Mouse (Mus musculus) C2C12 (cell line): Measurements from ENCODE around the gene Sav1. TPM values are rescaled to one million over a fixed set of nuclear protein-coding genes. Genes with fewer than 3 reads are reported as not detected.

Source experiments
- H3K27me3 ChIP-seq: one replicate; pipeline ENCODE4 v1.6.1; 2011; ENCODE audit not compliant: control insufficient read depth, insufficient read depth, insufficient read length
- H3K36me3 ChIP-seq: one replicate; pipeline ENCODE4 v1.6.1; 2011; ENCODE audit not compliant: control insufficient read depth, insufficient read depth
- H3K4me3 ChIP-seq: one replicate; pipeline ENCODE4 v1.5.1; 2011; ENCODE audit warnings: mild to moderate bottlenecking, control low read depth; ENCODE audit not compliant: poor library complexity, insufficient read depth, severe bottlenecking
- H3K79me2 ChIP-seq: one replicate; pipeline ENCODE4 v1.6.1; 2011; ENCODE audit not compliant: control insufficient read depth, insufficient read depth
- H3K79me3 ChIP-seq: one replicate; pipeline ENCODE4 v1.6.1; 2011; ENCODE audit warnings: low read depth, control low read depth
- H3ac ChIP-seq: one replicate; pipeline ENCODE3; 2011; ENCODE audit warnings: low read depth; ENCODE audit not compliant: control insufficient read depth, insufficient read length
- CEBPB ChIP-seq: IDR thresholded peaks from one replicate; pipeline ENCODE4 v1.6.1; 2011; ENCODE audit warnings: low read depth, mild to moderate bottlenecking, control low read depth, moderate library complexity
- CTCF ChIP-seq: IDR thresholded peaks from one replicate; pipeline ENCODE4 v1.5.1; 2011; ENCODE audit not compliant: control insufficient read depth, insufficient read depth, insufficient read length
- FOSL1 ChIP-seq: IDR thresholded peaks from one replicate; pipeline ENCODE4 v1.8.0; 2011; ENCODE audit warnings: mild to moderate bottlenecking, low read length; ENCODE audit not compliant: poor library complexity, insufficient read depth, severe bottlenecking
- MAX ChIP-seq: IDR thresholded peaks from one replicate; pipeline ENCODE4 v1.6.1; 2011; ENCODE audit warnings: mild to moderate bottlenecking, control low read depth
- MYOD1 ChIP-seq: IDR thresholded peaks from one replicate; pipeline ENCODE4 v1.6.1; 2011; ENCODE audit warnings: low read depth; ENCODE audit not compliant: control insufficient read depth, insufficient read length
- MYOG ChIP-seq: IDR thresholded peaks from one replicate; pipeline ENCODE4 v1.6.1; 2011; ENCODE audit not compliant: control insufficient read depth, insufficient read length; ENCODE audit errors: extremely low read depth
- USF1 ChIP-seq: IDR thresholded peaks from one replicate; pipeline ENCODE4 v1.6.1; 2011; ENCODE audit warnings: low read depth, mild to moderate bottlenecking, control low read depth, moderate library complexity
- polyA plus RNA-seq: library from polyadenylated mRNA; unstranded; fragments of >200 nt; fragmentation: generic; extraction: Trizol; gene quantifications from one replicate; pipeline ENCODE4 v1.2.1, GENCODE M21; 2012; ENCODE audit warnings: missing spikeins

The Sav1 gene
- polyA plus RNA-seq, 1 experiment: 25.3 TPM

DNA sequence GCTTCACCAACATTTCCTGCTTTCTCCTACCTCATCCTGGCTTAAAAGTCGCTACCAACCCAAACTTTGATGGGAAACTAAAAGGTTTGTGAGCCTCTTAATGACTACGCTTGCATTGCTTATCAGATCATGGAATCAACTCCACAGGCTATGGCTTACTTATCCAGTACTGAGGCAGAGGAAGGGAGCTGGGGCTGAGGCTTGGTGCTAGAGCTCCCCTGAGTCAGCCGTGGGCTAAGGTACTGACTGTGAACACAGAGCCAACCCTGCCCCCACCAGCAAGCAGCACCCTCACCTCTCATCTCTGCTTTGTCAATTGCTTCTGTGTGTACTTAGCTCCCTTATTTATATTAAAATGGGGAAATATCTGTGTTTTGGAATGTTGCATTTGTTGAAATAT is 39.3 kb downstream of the Sav1 start:
- H3ac ChIP-seq: no peak overlapping the region
- no peaks in the 10 kb centered on the region for H3K36me3 ChIP-seq
- no peaks in the 10 kb centered on the region for H3K27me3 ChIP-seq
- H3K79me2 ChIP-seq: no peaks in the 10 kb centered on the region
- H3K4me3 ChIP-seq: no peak overlapping the region
- TF ChIP-seq CTCF: no peak
- no peak for TF ChIP-seq MYOD1
- no peak for TF ChIP-seq USF1
- no peak for TF ChIP-seq MAX
- TF ChIP-seq CEBPB: no peak
- TF ChIP-seq MYOG: no peak
- no peak for TF ChIP-seq FOSL1
- H3K79me3 ChIP-seq: no peaks in the 10 kb centered on the region

DNA sequence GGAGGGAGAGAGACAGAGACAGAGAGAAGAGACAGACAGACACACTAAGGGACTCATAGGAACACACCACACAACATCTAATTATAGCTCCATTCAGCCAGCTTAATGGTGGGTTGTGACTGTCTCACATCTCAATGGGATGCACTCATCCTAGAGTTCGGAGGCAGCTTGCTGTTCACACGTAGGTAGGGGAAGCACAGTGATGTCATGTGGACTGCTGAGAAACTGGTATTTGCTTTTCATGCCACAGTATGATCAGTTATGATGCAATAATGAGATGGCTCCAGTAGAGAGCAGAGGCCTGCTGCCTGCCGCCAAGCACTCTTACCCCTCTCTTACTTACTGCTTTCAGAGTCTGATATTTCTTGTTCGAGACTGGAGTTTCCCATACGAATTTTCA is 40.9 kb downstream of the Sav1 start:
- Histone ChIP-seq H3K36me3 (no peaks in the 10 kb centered on the region), H3K27me3 (no peaks in the 10 kb centered on the region), H3K4me3 (no peak overlapping the region), H3ac (no peak overlapping the region), H3K79me3 (no peaks in the 10 kb centered on the region), H3K79me2 (no peaks in the 10 kb centered on the region)
- TF ChIP-seq USF1 (no peak), FOSL1 (no peak), CTCF (no peak), MAX (no peak), MYOG (no peak), MYOD1 (no peak), CEBPB (no peak)

DNA sequence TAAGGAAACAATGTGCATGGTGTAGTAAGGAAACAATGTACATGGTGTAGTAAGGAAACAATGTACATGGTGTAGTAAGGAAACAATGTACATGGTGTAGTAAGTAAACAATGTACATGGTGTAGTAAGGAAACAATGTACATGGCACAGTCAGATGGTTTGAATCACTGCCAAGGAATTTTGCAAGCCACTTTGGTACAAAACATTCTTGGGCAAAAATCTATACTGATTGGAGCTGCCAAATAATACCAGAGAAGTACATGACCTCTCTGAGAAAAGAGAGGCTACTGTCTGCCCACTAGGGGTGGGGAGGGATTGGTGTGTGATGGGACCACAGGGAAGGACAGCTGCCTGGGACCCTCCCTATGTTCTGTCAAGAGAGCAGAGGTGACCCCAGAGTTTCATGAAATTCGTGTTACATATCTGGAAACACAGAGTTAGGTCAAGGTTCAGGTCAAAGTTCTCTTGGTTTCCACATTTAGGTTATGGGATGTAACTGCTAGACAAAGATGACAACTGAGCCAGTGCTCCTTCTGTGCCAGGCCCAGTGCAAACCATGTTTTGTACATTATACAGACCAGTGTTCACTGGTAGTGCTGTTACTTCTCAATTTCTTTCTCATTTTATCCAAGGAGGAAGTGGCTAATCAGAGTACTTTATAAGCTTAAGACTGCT is 45.0 kb downstream of the Sav1 start:
- Histone ChIP-seq H3ac (no peak overlapping the region), H3K4me3 (no peak overlapping the region), H3K36me3 (no peaks in the 10 kb centered on the region), H3K79me3 (no peaks in the 10 kb centered on the region), H3K79me2 (no peaks in the 10 kb centered on the region), H3K27me3 (no peaks in the 10 kb centered on the region)
- no peak for TF ChIP-seq MYOD1
- TF ChIP-seq CEBPB: no peak
- TF ChIP-seq FOSL1: no peak

DNA sequence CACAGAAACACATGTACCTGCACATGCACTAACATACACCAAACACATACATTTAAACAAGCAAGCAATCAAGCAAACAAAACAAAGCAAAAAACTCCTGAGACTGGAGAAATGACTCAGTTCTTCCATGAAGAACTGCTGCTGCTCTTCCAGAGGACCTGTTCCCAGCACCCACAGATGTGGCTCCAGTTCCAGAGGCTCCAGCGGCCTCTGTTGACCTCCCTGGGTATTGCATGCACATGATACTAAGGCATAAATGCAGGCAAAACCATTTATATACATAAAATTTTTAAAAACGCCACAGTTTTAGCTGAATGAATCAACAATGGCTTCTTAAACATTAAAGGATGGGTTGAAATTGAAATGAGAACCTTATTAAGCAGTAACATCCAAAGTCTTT is 47.5 kb downstream of the Sav1 start:
- H3ac ChIP-seq: no peak overlapping the region
- H3K79me3 ChIP-seq: no peaks in the 10 kb centered on the region
- no peaks in the 10 kb centered on the region for H3K79me2 ChIP-seq
- no peak for TF ChIP-seq MYOD1
- no peak for TF ChIP-seq CTCF
- H3K36me3 ChIP-seq: no peaks in the 10 kb centered on the region
- H3K27me3 ChIP-seq: no peaks in the 10 kb centered on the region
- no peak overlapping the region for H3K4me3 ChIP-seq

DNA sequence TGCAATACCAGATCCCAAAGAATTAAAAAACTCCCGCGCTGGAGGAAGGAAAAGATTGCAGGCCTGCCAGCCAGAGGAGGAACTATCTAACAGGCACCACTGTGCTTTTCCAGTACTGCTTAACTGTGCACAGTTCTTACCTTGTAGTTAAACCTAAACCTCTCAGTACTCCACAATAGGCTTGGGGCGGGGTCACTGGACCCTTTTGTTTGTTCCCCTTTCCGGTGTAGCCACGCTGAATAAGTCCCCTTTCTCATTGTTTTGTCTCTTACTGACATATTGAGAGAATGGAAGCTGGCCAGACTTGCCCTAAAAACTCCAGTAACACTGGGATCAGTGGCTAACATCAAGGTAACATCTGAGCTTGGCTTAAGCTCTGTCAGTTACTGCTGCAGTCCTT is 49.1 kb downstream of the Sav1 start:
- Histone ChIP-seq H3K79me3 (no peaks in the 10 kb centered on the region), H3K79me2 (no peaks in the 10 kb centered on the region), H3ac (no peak overlapping the region), H3K4me3 (no peak overlapping the region), H3K27me3 (no peaks in the 10 kb centered on the region), H3K36me3 (no peaks in the 10 kb centered on the region)
- TF ChIP-seq MAX (no peak), CEBPB (no peak), FOSL1 (no peak), USF1 (no peak), MYOD1 (no peak), CTCF (no peak), MYOG (no peak)

DNA sequence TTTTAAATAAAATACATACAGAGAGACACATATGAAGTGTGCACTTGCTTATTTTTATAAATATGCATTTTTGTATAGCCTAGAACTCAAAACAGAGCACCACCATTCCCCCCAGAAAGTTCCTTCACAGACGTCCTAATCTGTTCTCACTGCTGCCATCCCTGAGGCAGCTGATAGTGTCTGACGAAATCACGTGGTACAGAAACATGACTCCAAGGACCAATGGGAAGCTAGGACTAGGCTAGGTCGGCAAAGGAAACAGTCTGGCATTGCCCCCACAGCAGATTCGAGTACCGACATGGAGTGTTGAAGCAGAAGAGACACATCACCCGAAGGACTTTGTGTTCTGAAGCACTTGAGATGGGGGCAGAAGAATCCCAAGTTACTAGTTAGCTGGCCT is 60.1 kb downstream of the Sav1 start:
- TF ChIP-seq MYOD1: no peak
- peak; percentile 70 for TF ChIP-seq USF1

More for the DNA sequence above, 60.1 kb downstream of the Sav1 start:
- Histone ChIP-seq H3K27me3 (no peaks in the 10 kb centered on the region), H3K79me3 (no peaks in the 10 kb centered on the region), H3K4me3 (no peak overlapping the region), H3ac (no peak overlapping the region), H3K36me3 (no peaks in the 10 kb centered on the region), H3K79me2 (no peaks in the 10 kb centered on the region)
